Mouse (Mus musculus) spleen, adult 2 months (tissue): ENCODE data around the gene Vpreb3. TPM values are rescaled to one million over a fixed set of nuclear protein-coding genes. Genes with fewer than 3 reads are reported as not detected.
"Not testable (repeated sequence)": the region's sequence is repeated elsewhere in the genome, so short reads cannot be mapped to it uniquely, and the experiment has no call there.

Experiments used
- DNase-seq, 2 experiments: peaks; one replicate each; pipeline versions ENCODE4 v3.0.0 to v3.0.0-alpha.2; 2012 to 2021; ENCODE audit warnings: low spot score in 2 of 2, low read depth in 1 of 2
- H3K27ac ChIP-seq: fragments of 200-500 bp; 2 replicates; pipeline ENCODE4 v1.5.1; 2012; ENCODE audit warnings: low read length, inconsistent platforms; ENCODE audit not compliant: insufficient read depth
- H3K27me3 ChIP-seq: fragments of 200-500 bp; 2 replicates; pipeline ENCODE4 v1.6.1; 2012; ENCODE audit warnings: mild to moderate bottlenecking, moderate library complexity, low read length, inconsistent platforms; ENCODE audit not compliant: control insufficient read depth, insufficient read depth
- H3K36me3 ChIP-seq: fragments of 200-500 bp; 2 replicates; pipeline ENCODE4 v1.6.1; 2012; ENCODE audit warnings: mild to moderate bottlenecking, low read length, inconsistent platforms; ENCODE audit not compliant: control insufficient read depth, insufficient read depth
- H3K4me1 ChIP-seq: fragments of 200-500 bp; 2 replicates; pipeline ENCODE4 v1.6.1; 2011; ENCODE audit warnings: inconsistent platforms; ENCODE audit not compliant: control insufficient read depth, insufficient read depth, insufficient read length
- H3K4me3 ChIP-seq: fragments of 200-500 bp; 2 replicates; pipeline ENCODE4 v1.5.1; 2011; ENCODE audit warnings: mild to moderate bottlenecking, inconsistent platforms; ENCODE audit not compliant: insufficient read depth, insufficient read length; ENCODE audit errors: extremely low read depth
- CTCF ChIP-seq: fragments of 200-500 bp; IDR thresholded peaks from 2 replicates; pipeline ENCODE4 v1.5.1; 2011; ENCODE audit warnings: mild to moderate bottlenecking, inconsistent platforms; ENCODE audit not compliant: insufficient read depth, insufficient read length, insufficient replicate concordance; ENCODE audit errors: extremely low read depth
- POLR2A ChIP-seq: fragments of 200-500 bp; IDR thresholded peaks from 2 replicates; pipeline ENCODE4 v1.6.1; 2011; ENCODE audit warnings: low read depth, low read length, inconsistent platforms
- WGBS: fragments of 180-500 bp; shearing (Covaris S2); methylation state at CpG from one replicate; pipeline ENCODE4 v1.1.7; 2018; 5-methylcytosine and 5-hydroxymethylcytosine counted together
- polyA plus RNA-seq: library from polyadenylated mRNA; depleted of rRNA; stranded (reverse); fragments of >200 nt; gene quantifications from 2 replicates; pipeline ENCODE4 v1.2.3, GENCODE M21; 2012

Gene Vpreb3
- polyA plus RNA-seq, 1 experiment: 178 TPM

- Histone ChIP-seq H3K27me3 (no peaks in the 10 kb centered on the region), H3K27ac (no peak overlapping the region), H3K4me1 (peaks cover 7% of the 10 kb centered on the region), H3K4me3 (no peak overlapping the region), H3K36me3 (no peaks in the 10 kb centered on the region)
- no peak for DNase-seq
- 93% methylated on average over 10 of the region's 10 CpGs for WGBS
- TF ChIP-seq POLR2A (no peak), CTCF (no peak)
These were observed 31.0 kb downstream of the Vpreb3 start for GRCm38 (mm10) chr10:75973846-75974245.

DNA sequence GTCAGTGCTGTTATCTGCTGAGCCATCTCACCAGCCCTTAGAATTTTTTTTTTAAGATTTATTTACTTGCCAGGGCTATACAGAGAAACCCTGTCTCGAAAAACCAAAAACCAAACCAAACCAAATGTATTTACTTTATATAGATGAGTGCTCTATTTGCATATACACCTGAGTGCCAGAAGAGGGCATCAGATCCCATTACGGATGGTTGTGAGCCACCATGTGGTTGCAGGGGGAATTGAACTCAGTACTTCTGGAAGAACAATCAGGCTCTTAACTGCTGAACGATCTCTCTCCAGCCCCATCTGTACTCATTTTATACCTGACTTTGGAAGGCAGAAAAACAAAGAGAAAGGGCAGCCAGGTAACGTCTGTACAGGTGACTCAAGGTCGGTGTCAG, 32.4 kb downstream of the Vpreb3 start:
- no peak overlapping the region for H3K27ac ChIP-seq
- no peak overlapping the region for H3K4me3 ChIP-seq
- TF ChIP-seq POLR2A (no peak), CTCF (no peak; the same call in 1 of the 2 replicates)
- no peaks in the 10 kb centered on the region for H3K36me3 ChIP-seq
- 65% methylated on average over 5 of the region's 5 CpGs for WGBS
- DNase-seq: peak in 1 of 2 experiments; percentile 14
- H3K27me3 ChIP-seq: no peaks in the 10 kb centered on the region
- H3K4me1 ChIP-seq: peaks cover 7% of the 10 kb centered on the region

- peak in 1 of 2 experiments; percentile 9 for DNase-seq
- H3K4me3 ChIP-seq: no peak overlapping the region
- H3K27me3 ChIP-seq: no peaks in the 10 kb centered on the region
- no peak overlapping the region for H3K27ac ChIP-seq
- H3K4me1 ChIP-seq: peaks cover 7% of the 10 kb centered on the region
- no peaks in the 10 kb centered on the region for H3K36me3 ChIP-seq
- WGBS: 16% methylated on average over 10 of the region's 10 CpGs
- TF ChIP-seq POLR2A (no peak), CTCF (no peak)
These were observed 35.4 kb downstream of the Vpreb3 start for GRCm38 (mm10) chr10:75978119-75978834.

GRCm38 (mm10) chr10:75978835-75979157, 35.9 kb downstream of the Vpreb3 start:
- peaks cover 7% of the 10 kb centered on the region for H3K4me1 ChIP-seq
- no peaks in the 10 kb centered on the region for H3K27me3 ChIP-seq
- H3K36me3 ChIP-seq: no peaks in the 10 kb centered on the region
- TF ChIP-seq POLR2A (no peak), CTCF (no peak)
- no peak overlapping the region for H3K27ac ChIP-seq
- H3K4me3 ChIP-seq: no peak overlapping the region
- DNase-seq: no peak
- 73% methylated on average over 5 of the region's 5 CpGs for WGBS

DNA sequence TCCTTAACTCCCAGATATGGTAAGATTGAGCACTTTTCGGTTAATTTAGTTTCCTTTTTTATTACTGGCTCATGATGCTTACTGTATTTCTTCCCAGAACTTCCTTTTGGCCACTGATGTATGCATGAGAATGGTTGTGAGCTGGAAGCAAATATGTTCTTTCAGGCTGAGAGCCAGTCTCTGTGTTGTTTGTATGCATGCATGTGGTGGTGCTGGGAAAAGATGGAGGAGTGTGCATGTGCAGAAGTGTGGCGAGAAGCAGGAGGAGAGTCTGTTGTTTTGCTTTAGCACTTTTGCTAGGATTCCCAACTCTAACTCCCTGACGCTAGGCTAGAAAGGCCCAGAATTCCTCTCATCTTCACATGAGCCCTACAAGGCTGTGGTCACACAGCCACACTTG, 36.6 kb downstream of the Vpreb3 start:
- Histone ChIP-seq H3K4me1 (peaks cover 7% of the 10 kb centered on the region), H3K36me3 (no peaks in the 10 kb centered on the region), H3K27ac (no peak overlapping the region), H3K27me3 (no peaks in the 10 kb centered on the region), H3K4me3 (no peak overlapping the region)
- TF ChIP-seq POLR2A (no peak), CTCF (no peak)
- no peak for DNase-seq
- WGBS: 86% methylated on average over 3 of the region's 3 CpGs

DNA sequence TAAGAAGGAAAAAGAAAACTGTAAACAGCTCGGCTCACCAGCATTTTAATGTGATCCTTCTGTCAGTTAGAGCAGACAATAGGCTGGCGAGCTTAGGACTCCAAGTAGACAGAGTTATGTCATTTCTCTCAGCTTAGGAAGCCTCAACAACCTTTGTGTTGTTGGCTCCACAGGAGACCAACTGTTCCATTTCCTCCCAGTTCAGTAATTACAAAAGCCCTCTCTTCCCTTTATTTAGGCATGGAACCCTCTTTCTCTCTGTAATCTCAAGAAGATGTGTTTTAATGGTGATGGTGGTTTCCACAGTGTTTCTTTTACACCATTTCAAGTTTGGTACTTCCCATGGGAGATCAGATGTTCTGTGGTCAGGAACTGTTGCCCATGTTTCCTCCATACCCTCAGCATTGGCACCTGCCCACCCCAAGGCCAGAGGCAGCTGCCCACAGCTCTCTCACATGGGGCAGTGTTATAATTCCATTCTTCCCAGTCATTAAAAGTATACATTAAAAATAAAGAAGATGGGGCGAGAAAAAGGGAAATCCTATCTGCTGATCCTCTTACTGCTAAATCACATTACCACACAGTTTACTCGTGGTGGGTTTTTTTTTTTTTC, 47.7 kb downstream of the Vpreb3 start:
- DNase-seq: no peak
- Histone ChIP-seq H3K27ac (no peak overlapping the region), H3K36me3 (no peaks in the 10 kb centered on the region), H3K27me3 (no peaks in the 10 kb centered on the region), H3K4me1 (no peaks in the 10 kb centered on the region), H3K4me3 (no peak overlapping the region)
- 62% methylated on average over 4 of the region's 4 CpGs for WGBS
- no peak for TF ChIP-seq CTCF
- no peak for TF ChIP-seq POLR2A

DNA sequence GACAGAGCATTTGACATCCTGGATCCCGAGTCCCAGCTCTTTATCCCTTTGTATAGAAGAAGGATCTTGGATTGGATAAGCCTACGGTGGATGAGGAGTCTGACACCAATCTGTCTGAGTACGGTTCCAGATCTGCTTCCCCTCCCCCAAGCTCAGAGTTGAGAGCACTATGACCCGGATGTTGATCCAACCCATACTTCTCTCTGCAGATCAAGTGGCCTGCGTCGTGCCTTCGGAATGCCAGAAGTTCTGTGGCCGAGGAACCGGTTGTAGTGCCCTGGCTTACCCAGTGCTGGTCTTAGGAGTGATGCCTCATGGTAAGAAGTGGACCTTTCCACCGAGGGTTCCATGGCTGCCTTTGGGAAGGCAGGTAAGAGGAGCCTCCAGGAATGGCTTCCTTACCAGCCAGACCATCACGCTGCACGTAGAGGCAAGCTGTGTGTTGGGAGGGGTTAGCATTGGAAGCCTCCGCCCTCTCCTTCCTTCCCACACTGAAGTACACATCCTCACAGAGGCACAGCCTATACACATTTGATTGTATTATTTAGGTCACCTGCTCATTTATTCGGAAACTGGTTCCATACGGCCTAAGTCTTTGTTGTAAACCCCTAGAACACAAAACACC, 50.9 kb downstream of the Vpreb3 start:
- H3K27me3 ChIP-seq: no peaks in the 10 kb centered on the region
- no peaks in the 10 kb centered on the region for H3K4me1 ChIP-seq
- WGBS: 92% methylated on average over 15 of the region's 15 CpGs
- TF ChIP-seq POLR2A (no peak), CTCF (no peak)
- H3K4me3 ChIP-seq: no peak overlapping the region
- no peak for DNase-seq
- no peak overlapping the region for H3K27ac ChIP-seq
- no peaks in the 10 kb centered on the region for H3K36me3 ChIP-seq

DNA sequence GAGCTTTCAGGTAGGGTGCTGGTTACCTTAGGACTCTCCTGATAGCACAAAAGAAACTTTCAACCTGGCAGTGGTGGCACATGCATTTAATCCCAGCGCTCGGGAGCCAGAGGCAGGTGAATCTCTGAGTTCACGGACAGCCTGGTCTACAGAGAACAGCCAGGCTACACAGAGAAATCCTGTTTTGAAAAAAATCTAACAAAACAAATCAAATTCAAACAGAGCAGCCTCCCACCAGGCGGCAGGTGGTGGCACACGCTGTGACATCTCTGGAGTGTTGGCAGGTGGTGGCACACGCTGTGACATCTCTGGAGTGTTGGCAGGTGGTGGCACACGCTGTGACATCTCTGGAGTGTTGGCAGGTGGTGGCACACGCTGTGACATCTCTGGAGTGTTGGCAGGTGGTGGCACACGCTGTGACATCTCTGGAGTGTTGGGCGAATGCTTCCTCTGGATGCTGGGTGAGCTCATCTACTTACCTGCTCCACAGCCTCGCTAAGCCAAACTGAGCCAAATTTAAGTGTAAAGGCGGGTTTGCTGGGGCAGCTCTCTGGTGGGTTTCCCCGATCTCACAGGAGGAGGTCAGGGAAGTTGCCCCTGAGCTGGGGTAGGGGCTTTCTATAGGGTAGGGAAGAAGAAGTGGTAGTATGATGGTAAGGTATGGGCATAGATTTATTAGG, 51.8 kb downstream of the Vpreb3 start:
- not testable (repeated sequence) for H3K27ac ChIP-seq, H3K27me3 ChIP-seq, H3K36me3 ChIP-seq, H3K4me3 ChIP-seq, DNase-seq, H3K4me1 ChIP-seq
- whole genome bisulfite sequencing: 71% methylated on average over 13 of the region's 13 CpGs
